Mouse (Mus musculus): ENCODE results near the gene Ccser1. TPM values are rescaled to one million over a fixed set of nuclear protein-coding genes. Genes with fewer than 3 reads are reported as not detected.

Ccser1 gene
- total and polyA plus RNA-seq, 3 experiments: 0.45 to 1.7 (median 0.94) TPM

- intact Hi-C loops (cut with DNase I): no loop called here
- TF ChIP-seq EP300 (IDR thresholded peaks at IDR 0.05; ENCODE audit: insufficient read depth, low read depth, low read length) (no peak), CTCF (IDR thresholded peaks at IDR 0.05) (no peak), POLR2A (IDR thresholded peaks at IDR 0.05; ENCODE audit: insufficient read depth, low read depth, low read length) (no peak)
- H3K79me2 ChIP-seq (replicated peaks; ENCODE audit: control insufficient read depth, insufficient read depth, low read length): no peaks in the 10 kb centered on the region
Measured at GRCm38 (mm10) chr6:61387046-61387445, 206.9 kb downstream of the Ccser1 start.

GRCm38 (mm10) chr6:61427490-61427889 lies 247.4 kb downstream of the Ccser1 start:
- H3K4me3 ChIP-seq: no peak overlapping the region
- WGBS: 37% methylated on average over 2 of the region's 2 CpGs
- H3K27ac ChIP-seq: no peak overlapping the region
- H3K36me3 ChIP-seq (ENCODE audit: control insufficient read depth, insufficient read depth, low read length): no peaks in the 10 kb centered on the region
- intact Hi-C loops (cut with DNase I): no loop called here
- TF ChIP-seq POLR2A (IDR thresholded peaks at IDR 0.05; ENCODE audit: insufficient read depth, low read depth, low read length) (no peak), CTCF (IDR thresholded peaks at IDR 0.05) (no peak), EP300 (IDR thresholded peaks at IDR 0.05; ENCODE audit: insufficient read depth, low read depth, low read length) (no peak)
- H3K27me3 ChIP-seq (ENCODE audit: control insufficient read depth, insufficient read depth, low read length): no peaks in the 10 kb centered on the region
- no peak for DNase-seq
- H3K79me2 ChIP-seq (replicated peaks; ENCODE audit: control insufficient read depth, insufficient read depth, low read length): no peaks in the 10 kb centered on the region
- peaks cover 4% of the 10 kb centered on the region for H3K4me1 ChIP-seq (ENCODE audit: control insufficient read depth, insufficient read depth, low read length)
- H3K9ac ChIP-seq (ENCODE audit: low read depth, low read length): no peak overlapping the region

More at GRCm38 (mm10) chr6:61387046-61387445, 206.9 kb downstream of the Ccser1 start:
- Histone ChIP-seq H3K27ac (no peak overlapping the region), H3K27me3 (ENCODE audit: control insufficient read depth, insufficient read depth, low read length) (no peaks in the 10 kb centered on the region), H3K4me1 (ENCODE audit: control insufficient read depth, insufficient read depth, low read length) (no peaks in the 10 kb centered on the region), H3K9ac (ENCODE audit: low read depth, low read length) (no peak overlapping the region), H3K36me3 (ENCODE audit: control insufficient read depth, insufficient read depth, low read length) (no peaks in the 10 kb centered on the region), H3K4me3 (no peak overlapping the region)
- DNase-seq: no peak
- WGBS: 86% methylated on average over 1 of the region's 1 CpGs

GRCm38 (mm10) chr6:61430881-61431725 lies 251.0 kb downstream of the Ccser1 start:
- no peak overlapping the region for H3K27ac ChIP-seq
- intact Hi-C loops (cut with DNase I): loop anchor here (5.0 kb wide), 1 partner anchor 49 kb away; no protein-coding TSS in a partner anchor
- no peak overlapping the region for H3K9ac ChIP-seq (ENCODE audit: low read depth, low read length)
- TF ChIP-seq CTCF (IDR thresholded peaks at IDR 0.05) (no peak), POLR2A (IDR thresholded peaks at IDR 0.05; ENCODE audit: insufficient read depth, low read depth, low read length) (no peak), EP300 (IDR thresholded peaks at IDR 0.05; ENCODE audit: insufficient read depth, low read depth, low read length) (no peak)
- H3K4me1 ChIP-seq (ENCODE audit: control insufficient read depth, insufficient read depth, low read length): peaks cover 4% of the 10 kb centered on the region
- H3K27me3 ChIP-seq (ENCODE audit: control insufficient read depth, insufficient read depth, low read length): no peaks in the 10 kb centered on the region
- no peak overlapping the region for H3K4me3 ChIP-seq
- 23% methylated on average over 5 of the region's 5 CpGs for WGBS
- peak; percentile 17 to 20 for DNase-seq
- H3K36me3 ChIP-seq (ENCODE audit: control insufficient read depth, insufficient read depth, low read length): no peaks in the 10 kb centered on the region
- no peaks in the 10 kb centered on the region for H3K79me2 ChIP-seq (replicated peaks; ENCODE audit: control insufficient read depth, insufficient read depth, low read length)

- Histone ChIP-seq H3K27me3 (ENCODE audit: control insufficient read depth, insufficient read depth, low read length) (no peaks in the 10 kb centered on the region), H3K36me3 (ENCODE audit: control insufficient read depth, insufficient read depth, low read length) (no peaks in the 10 kb centered on the region), H3K9ac (ENCODE audit: low read depth, low read length) (no peak overlapping the region), H3K79me2 (replicated peaks; ENCODE audit: control insufficient read depth, insufficient read depth, low read length) (no peaks in the 10 kb centered on the region), H3K27ac (no peak overlapping the region), H3K4me3 (no peak overlapping the region), H3K4me1 (ENCODE audit: control insufficient read depth, insufficient read depth, low read length) (peaks cover 4% of the 10 kb centered on the region)
- DNase-seq: no peak
- intact Hi-C loops (cut with DNase I): loop anchor here (5.0 kb wide), 1 partner anchor 49 kb away; no protein-coding TSS in a partner anchor
- WGBS: 53% methylated on average over 2 of the region's 2 CpGs
- TF ChIP-seq CTCF (IDR thresholded peaks at IDR 0.05) (no peak), EP300 (IDR thresholded peaks at IDR 0.05; ENCODE audit: insufficient read depth, low read depth, low read length) (no peak), POLR2A (IDR thresholded peaks at IDR 0.05; ENCODE audit: insufficient read depth, low read depth, low read length) (no peak)
Measured at GRCm38 (mm10) chr6:61431726-61431984, 251.5 kb downstream of the Ccser1 start.

DNA sequence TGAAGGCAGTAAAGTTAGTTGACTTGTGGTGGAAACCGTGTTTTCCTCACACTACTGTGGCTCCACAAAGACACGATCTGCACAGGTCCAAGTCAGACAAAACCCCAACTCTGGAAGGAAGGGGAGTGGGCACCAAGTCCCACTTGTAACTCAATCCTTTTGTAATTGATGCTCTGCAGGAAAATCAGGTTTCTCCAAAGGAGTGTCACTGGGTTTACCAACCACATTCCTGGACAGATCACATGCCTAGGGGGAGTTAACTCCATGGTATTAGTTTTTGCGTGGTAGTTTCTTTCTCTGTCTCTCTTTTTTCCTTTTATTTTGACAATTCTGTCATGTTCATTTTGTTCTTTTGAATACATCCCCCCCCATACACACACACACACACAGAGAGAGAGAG lies 252.0 kb downstream of the Ccser1 start:
- H3K4me1 ChIP-seq (ENCODE audit: control insufficient read depth, insufficient read depth, low read length): peaks cover 4% of the 10 kb centered on the region
- WGBS: 62% methylated on average over 3 of the region's 3 CpGs
- H3K27ac ChIP-seq: no peak overlapping the region
- H3K4me3 ChIP-seq: no peak overlapping the region
- H3K27me3 ChIP-seq (ENCODE audit: control insufficient read depth, insufficient read depth, low read length): no peaks in the 10 kb centered on the region
- H3K9ac ChIP-seq (ENCODE audit: low read depth, low read length): no peak overlapping the region
- H3K36me3 ChIP-seq (ENCODE audit: control insufficient read depth, insufficient read depth, low read length): no peaks in the 10 kb centered on the region
- no peak for DNase-seq
- intact Hi-C loops (cut with DNase I): loop anchor here (5.0 kb wide), 1 partner anchor 50 kb away; no protein-coding TSS in a partner anchor
- TF ChIP-seq EP300 (IDR thresholded peaks at IDR 0.05; ENCODE audit: insufficient read depth, low read depth, low read length) (no peak), CTCF (IDR thresholded peaks at IDR 0.05) (no peak), POLR2A (IDR thresholded peaks at IDR 0.05; ENCODE audit: insufficient read depth, low read depth, low read length) (no peak)
- H3K79me2 ChIP-seq (replicated peaks; ENCODE audit: control insufficient read depth, insufficient read depth, low read length): no peaks in the 10 kb centered on the region

- intact Hi-C loops (cut with DNase I): loop anchor here (5.0 kb wide), 1 partner anchor 50 kb away; no protein-coding TSS in a partner anchor
- TF ChIP-seq EP300 (IDR thresholded peaks at IDR 0.05; ENCODE audit: insufficient read depth, low read depth, low read length) (no peak), POLR2A (IDR thresholded peaks at IDR 0.05; ENCODE audit: insufficient read depth, low read depth, low read length) (no peak), CTCF (IDR thresholded peaks at IDR 0.05) (no peak)
- Histone ChIP-seq H3K4me1 (ENCODE audit: control insufficient read depth, insufficient read depth, low read length) (peaks cover 4% of the 10 kb centered on the region), H3K27me3 (ENCODE audit: control insufficient read depth, insufficient read depth, low read length) (no peaks in the 10 kb centered on the region), H3K9ac (ENCODE audit: low read depth, low read length) (no peak overlapping the region), H3K27ac (no peak overlapping the region), H3K4me3 (no peak overlapping the region), H3K36me3 (ENCODE audit: control insufficient read depth, insufficient read depth, low read length) (no peaks in the 10 kb centered on the region), H3K79me2 (replicated peaks; ENCODE audit: control insufficient read depth, insufficient read depth, low read length) (no peaks in the 10 kb centered on the region)
- DNase-seq: no peak
- WGBS: 60% methylated on average over 3 of the region's 3 CpGs
Measured at GRCm38 (mm10) chr6:61432703-61433102, 252.6 kb downstream of the Ccser1 start.

Data from heart, adult 2 months (tissue).